Mouse (Mus musculus) induced T-regulatory cell, adult 2 months (primary cell): ENCODE measurements around the gene Arhgap1.

Experiments used
- DNase-seq: peaks from one replicate; pipeline ENCODE4 v3.0.0-alpha.2; 2012; ENCODE audit warnings: low read depth

Arhgap1 gene

GRCm38 (mm10) chr2:91699225-91699624 lies 49.6 kb downstream of the Arhgap1 start:
- no peak for DNase-seq

- no peak for DNase-seq
These were observed 51.7 kb downstream of the Arhgap1 start for GRCm38 (mm10) chr2:91701366-91701765.

- DNase-seq = peak; percentile 60
These were observed 56.1 kb downstream of the Arhgap1 start for GRCm38 (mm10) chr2:91705736-91706135.

- DNase-seq = no peak
These were observed 56.8 kb downstream of the Arhgap1 start for GRCm38 (mm10) chr2:91706456-91706855.

GRCm38 (mm10) chr2:91708361-91708760 lies 58.7 kb downstream of the Arhgap1 start:
- no peak for DNase-seq

- peak; percentile 97 for DNase-seq
These were observed 60.9 kb downstream of the Arhgap1 start, which contains the start of the genes Atg13 and Harbi1 for GRCm38 (mm10) chr2:91710272-91711234. TSS of gene Atg13 (minus strand) at chr2:91710576. TSS of gene Harbi1 (plus strand) at chr2:91710852.

- no peak for DNase-seq
These were observed 61.7 kb downstream of the Arhgap1 start for GRCm38 (mm10) chr2:91711256-91711925.

- DNase-seq = no peak
These were observed 65.3 kb downstream of the Arhgap1 start for GRCm38 (mm10) chr2:91714921-91715320.

- no peak for DNase-seq
These were observed 68.6 kb downstream of the Arhgap1 start for GRCm38 (mm10) chr2:91718276-91718675.
